Mouse (Mus musculus) left cerebral cortex, postnatal 10 days (tissue): Measurements from ENCODE around the gene Tgfbi. TPM values are rescaled to one million over a fixed set of nuclear protein-coding genes. Genes with fewer than 3 reads are reported as not detected.

ENCODE experiments used
- DNase-seq, 2 experiments: peaks; one replicate each; pipeline ENCODE4 v3.0.0; 2021 to 2022; ENCODE audit warnings: low spot score in 2 of 2, mixed read lengths in 1 of 2; ENCODE audit errors: extremely low spot score in 1 of 2
- intact Hi-C: fragments of 180-260 bp; cut with DNase I; formaldehyde crosslinking; loops from one replicate; pipeline ENCODE4 v1.15.1; 2025
- total RNA-seq, 2 experiments: library from RNA; stranded (reverse); gene quantifications; 2 replicates each; pipeline ENCODE4 v1.2.3; 2021

Gene Tgfbi
- total RNA-seq, 2 experiments from 2014 or later, result 3.5 to 4.0 TPM

DNA sequence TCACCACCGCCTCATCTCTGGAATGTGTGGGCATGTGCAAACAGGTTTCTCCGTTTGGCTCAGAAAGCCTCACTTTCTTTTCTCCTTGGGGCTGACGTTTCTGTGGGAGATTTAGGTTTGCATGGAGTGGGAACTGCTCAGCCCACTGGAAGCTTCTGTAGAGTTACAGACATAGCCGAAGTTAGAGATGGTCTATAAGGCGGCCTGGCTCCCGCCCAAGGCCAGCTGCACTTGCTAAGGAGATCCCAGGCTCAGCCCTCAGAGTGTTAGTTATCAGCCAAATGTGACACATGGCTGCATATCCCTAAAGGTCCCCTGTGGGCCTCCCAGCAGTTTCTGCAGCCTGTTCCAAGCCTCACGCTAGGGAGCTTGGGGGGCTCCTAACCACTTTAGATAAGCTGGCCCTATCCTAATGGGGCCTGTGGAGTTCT is 15.3 kb upstream of the Tgfbi start:
- intact Hi-C loops, result no loop called here
- DNase-seq, result no peak

DNA sequence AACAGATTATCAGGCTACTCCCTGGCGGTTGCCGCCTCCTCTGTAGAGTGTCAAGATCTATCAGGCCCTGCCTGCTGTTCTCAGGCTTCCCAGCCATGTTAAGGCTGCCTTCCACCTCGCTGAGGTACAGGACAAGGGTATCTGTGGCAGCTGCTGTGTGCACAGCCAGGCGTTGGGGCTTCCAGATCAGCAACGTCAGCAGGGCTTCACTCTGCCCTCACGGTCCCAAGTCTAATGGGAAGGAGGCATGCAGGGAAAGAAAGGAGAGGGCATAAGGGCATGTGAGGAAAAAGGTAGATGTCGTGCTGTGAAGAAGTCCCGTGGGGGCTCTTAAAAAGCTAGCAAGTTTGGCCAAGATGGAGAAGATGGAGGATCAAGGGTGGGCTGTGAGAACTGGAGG is 14.1 kb upstream of the Tgfbi start:
- intact Hi-C loops, result no loop called here
- DNase-seq, result no peak

DNA sequence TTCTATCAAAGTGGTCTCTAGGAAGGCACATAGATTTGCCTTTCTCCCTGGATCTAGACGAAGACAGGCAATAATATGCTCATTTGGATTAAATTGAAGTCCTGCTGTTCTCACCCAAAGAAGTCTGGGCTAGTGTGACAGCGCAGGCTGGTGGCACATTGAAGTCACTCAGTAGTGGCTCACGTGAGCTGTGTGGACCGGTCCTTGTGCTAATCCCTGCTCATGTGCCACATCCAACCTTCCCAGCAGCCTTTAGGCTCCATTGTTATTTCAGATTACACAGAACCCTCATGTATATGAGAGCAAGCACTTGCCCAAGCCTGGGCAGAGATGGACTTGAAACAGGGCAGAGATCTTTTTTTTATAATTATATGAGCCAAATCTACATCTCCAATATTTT is 12.0 kb upstream of the Tgfbi start:
- DNase-seq, result no peak
- intact Hi-C loops, result no loop called here

DNA sequence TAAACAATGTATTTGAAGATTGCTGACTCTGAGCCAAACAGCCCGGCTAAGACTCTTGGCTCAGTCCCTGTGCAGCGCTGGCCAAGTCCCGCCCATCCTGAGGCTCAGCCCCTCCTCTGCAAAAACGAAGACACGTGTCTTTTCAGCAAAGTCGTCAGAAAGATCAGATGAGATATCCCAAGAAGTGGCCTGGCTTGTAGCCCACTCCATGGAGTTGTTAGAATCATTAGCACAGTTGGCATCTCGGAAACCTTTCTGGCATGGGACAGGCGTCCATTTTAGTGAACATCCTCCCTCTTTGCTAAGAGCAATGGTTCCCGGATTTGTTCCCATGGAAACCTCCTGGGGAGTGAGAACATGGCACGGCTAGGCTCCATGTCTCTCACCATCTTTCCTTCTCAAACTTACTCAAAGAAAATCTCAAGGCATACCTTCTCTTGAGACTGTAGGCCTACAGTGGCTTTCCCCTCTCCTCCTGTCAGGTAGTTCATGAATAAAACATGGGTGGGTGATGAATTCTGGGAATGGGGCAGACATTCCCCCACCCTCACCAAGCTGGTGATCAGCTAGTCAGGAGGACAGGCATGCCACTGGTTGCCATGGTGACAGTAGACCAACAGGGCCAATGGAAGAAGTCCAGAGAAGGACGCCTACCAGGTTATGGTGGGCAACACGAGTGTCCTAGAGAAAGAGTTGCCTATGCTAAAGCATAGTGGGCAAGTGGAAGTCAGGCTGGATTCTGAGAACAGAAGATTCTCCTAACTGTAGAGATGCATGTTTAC is 11.3 kb upstream of the Tgfbi start:
- intact Hi-C loops, result no loop called here

DNA sequence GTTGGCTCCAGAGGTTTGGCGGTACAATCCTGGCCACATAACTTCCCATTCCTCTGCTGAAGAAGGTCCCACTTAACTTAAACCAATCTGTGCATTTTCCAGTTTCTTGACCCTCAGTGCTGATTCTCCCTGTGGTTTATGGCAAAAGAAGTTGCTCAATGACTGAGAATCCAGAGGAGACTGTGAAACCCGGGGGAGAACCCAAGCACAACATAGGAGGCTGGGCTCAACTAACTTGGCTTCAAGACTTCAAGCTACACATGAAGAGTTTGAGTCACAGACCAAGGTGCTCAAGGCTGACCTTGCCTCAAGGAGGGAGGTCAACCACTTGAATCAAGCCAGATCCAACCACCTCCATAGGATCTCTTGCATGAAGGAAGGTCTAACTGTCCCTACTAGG is 9.8 kb upstream of the Tgfbi start:
- intact Hi-C loops, result no loop called here
- no peak for DNase-seq

More for the DNA sequence above, 11.3 kb upstream of the Tgfbi start:
- DNase-seq, result peak; percentile 24 to 71

DNA sequence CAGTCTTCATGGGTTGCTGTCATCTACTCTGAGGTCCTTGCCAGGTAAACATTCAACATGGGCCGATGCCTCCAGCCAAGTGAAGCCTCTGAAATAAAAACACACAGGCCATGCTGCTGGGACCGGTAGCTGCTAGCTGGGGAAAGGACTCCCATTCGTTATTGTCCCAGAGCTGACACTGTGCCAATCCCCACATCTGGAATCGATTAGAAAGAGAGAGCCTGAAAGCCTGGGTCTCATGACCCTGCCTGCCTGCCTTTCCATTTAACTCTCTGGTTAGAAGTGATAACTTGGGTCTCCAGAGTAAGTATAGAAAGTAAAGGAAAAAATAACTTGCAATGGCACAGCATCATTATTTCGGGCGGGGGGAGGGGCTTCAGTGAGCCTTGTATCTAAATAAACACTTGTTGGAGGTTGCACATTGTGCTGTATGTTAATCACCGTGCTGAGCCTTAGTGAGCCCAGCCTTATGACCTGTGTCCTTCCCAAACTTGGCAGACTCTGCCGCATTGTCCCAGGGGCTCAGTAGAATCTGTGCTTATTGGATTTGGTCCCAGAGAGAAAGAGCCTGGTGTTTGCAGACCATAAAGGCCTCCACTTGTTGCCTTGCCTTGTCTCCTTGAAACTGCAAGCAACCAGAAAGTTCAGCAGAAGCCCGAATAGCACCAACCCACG is 9.0 kb upstream of the Tgfbi start:
- peak in 1 of 2 experiments; percentile 76 for DNase-seq
- intact Hi-C loops, result no loop called here

DNA sequence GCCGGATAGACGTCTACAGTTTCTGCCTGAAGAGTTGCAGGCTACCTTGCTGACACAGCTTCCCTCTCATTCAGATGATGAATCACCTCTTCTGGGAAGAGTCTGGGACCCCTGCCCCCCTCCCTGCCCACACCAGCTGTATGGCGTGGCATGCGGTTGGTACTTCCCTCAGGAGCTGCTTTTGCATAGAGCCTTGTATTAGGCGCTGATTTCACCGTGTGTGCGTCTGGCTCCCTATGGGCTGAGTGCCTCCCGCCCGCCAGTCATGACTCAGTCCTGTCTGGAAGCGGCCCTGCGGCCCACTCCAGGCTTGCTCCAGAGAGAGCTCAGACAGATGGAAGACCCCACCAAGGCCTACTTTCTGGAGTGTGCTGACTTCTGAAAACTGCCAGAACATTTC is 8.1 kb upstream of the Tgfbi start:
- intact Hi-C loops, result no loop called here
- no peak for DNase-seq

DNA sequence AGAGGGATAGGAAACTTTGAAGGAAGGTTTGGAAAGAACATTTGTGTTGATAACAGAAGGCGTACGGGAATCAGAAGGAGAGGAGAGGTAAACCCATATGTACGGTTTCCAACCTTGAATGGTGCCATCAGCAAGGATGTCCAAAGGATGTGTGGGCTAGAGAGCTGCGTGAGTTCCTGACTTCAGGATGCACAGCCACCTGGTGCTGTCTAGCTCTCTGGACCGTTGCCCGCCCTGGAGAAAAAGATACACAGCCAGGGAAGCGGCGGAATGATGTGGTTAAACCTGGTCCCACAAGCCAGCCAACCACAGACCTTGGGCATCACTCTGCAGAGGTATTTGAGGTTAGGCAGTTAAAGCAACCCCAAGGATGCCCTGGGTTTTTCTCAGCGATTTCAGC is 3.8 kb upstream of the Tgfbi start:
- intact Hi-C loops, result no loop called here

DNA sequence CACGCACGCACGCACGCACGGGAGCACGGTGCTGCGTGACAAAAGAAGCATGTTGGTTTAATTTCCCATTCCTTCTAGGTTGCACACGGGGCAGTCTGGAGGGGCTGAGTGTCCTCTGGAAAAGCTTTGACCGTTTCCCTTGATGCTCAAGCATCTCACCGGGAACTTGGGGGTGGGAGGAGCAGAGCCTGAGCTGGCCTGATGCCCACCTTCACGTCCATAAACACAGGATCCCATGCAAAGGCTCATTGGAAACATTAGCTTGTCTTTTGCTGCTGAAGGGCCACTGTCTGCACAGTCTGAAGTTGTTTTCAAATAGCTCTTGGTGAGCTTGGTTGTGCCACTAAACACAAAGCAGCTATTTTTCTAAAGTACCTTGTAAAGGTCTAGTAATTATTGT is 2.6 kb upstream of the Tgfbi start:
- intact Hi-C loops, result no loop called here

More for the DNA sequence above, 3.8 kb upstream of the Tgfbi start:
- DNase-seq, result no peak

DNA sequence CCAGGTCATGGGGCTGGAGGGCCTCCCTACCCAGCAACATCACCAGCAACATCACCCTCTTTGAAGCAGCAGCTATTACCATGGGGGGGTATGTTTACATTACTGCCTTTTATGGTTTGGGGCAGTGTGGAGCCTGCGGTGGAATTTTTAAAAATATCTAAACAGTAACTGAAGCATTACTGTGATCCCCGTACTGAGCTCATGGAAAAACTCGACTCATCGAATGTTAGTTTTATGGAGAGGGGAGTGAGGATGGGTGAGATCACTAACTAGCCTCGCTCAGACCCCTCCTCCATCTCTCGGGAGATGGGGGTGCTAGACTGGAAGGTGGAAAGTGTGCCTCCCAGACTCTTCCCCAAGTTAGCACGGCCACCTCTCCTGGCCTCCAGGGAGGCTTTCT is 2.1 kb upstream of the Tgfbi start:
- no peak for DNase-seq
- intact Hi-C loops, result no loop called here

More for the DNA sequence above, 2.6 kb upstream of the Tgfbi start:
- DNase-seq, result no peak

DNA sequence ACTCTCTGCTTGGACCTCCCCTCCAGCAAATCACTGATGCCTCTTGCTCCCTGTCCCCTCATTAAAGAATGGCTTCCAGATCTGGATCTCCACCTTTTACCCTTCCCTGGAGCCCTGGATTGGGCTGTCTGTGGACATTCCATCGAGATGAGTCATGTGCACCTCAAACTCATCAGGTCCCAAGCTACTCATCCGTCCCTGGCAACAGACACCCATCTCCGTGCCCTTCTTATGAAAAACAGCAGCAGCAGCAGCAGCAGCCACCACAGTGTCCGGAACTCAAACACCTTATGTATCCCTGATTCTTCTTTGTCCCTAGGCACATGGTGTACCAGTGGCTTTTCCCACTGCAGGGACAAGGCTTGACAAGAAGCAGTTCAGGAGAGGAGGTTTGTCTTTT is 1.5 kb upstream of the Tgfbi start:
- DNase-seq, result no peak
- intact Hi-C loops, result no loop called here

DNA sequence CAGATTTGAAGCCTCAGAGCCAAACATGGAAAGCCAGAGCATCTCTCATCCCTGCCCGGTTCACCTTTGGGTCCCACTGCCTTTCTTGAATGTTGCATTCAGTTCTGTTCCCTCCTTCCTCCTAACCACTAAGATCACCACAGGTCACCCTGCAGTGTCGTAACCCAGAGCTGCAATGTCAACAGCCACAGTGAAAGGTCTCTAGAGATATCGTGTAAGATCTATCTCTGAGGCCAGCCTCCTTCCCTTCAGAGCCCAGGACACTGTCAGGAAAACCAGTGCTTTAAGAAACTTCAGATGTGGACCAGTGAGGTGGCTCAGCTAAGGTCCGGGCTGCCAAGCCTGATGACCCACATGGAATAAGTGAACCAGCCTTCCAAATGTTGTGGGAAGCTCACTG is 1.8 kb downstream of the Tgfbi start:
- DNase-seq, result no peak
- intact Hi-C loops, result no loop called here

DNA sequence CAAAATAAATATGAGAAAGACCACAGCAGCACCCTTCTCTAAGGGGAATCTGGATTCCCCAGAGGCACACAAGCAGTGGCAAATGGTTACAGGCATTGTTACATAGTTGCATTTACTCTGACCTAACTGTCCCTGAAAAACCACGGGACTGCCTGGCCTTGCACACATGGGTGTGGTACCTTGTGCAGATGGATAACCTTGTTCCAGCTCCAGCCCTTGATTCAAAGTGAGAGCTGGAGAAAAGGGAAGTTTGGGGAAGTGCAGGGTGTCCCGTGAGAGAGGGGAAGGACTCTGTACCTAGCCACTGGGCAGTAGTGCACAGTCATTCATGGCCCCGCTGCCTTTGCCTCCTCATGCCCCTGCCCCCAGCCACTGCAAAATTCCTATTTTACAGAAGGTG is 2.4 kb downstream of the Tgfbi start:
- intact Hi-C loops, result no loop called here
- no peak for DNase-seq

DNA sequence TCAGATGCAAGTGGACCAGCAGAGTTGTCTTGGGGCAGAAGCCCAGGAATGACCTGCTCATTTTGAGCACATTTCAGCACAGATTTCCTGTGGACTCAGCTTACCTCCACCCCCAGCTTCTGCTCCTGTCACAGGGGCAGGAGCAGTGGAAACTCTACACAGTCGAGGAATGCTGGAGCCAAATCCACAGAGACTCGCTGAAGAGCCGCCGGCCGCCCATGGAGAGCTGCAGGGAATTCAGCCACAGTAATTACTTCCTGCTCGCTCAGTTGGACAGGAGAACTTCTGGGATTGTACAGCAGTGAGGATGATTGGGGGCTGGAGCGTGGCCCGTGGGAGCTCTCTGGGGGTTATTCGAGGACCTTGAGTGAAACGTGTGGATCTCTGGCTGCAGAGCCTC is 3.0 kb downstream of the Tgfbi start:
- peak in 1 of 2 experiments; percentile 52 for DNase-seq
- intact Hi-C loops, result no loop called here

DNA sequence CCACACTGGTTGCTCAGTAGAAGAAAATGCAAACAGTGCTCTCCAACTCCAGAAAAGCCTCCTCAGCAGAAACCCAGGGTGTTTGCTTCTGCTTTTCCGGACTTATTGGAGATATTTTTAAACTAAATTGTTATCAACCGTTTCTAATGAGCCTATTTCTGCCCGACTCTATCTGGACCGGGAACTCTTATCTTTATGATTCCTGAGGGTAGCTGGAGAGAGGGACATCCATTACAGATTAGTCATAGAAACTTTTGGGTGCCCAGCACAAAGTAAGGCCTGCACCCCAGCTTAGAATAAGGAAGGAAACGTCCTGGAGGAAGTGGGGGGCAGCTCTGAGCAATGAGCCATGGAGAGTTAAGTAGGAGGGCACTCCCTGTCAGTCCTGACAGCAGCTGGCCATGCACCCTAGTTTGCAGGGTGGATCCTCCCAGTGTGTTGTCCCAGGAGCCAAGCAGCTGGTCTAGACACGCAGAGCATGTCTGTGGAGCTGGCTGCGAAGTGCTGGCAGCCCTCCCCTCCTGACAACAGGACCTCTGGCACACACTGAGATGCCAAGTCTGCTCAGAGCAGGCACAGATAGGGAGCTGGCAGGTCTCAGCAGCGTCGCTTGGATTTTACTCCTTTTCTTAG is 4.2 kb downstream of the Tgfbi start:
- intact Hi-C loops, result no loop called here
- DNase-seq, result peak; percentile 52 to 58

DNA sequence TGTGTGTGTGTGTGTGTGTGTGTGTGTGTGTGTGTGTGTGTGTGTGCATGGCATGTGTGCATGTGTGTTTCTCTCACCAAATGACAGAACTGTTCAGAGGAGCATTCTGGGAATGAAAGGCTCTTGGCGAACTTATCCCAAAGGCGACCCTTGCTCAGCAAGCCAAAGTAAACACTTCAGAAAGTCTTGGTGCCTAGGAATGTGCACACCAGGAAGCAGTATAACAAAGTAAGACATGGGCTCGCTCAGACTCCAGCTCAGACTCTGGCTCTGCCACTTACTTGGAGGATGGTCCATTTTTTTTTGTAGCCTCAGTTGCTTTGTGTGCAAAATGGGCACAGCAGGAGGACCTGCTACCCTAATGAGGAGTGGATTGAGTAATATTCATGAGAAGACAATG is 5.4 kb downstream of the Tgfbi start:
- intact Hi-C loops, result no loop called here
- DNase-seq, result no peak

DNA sequence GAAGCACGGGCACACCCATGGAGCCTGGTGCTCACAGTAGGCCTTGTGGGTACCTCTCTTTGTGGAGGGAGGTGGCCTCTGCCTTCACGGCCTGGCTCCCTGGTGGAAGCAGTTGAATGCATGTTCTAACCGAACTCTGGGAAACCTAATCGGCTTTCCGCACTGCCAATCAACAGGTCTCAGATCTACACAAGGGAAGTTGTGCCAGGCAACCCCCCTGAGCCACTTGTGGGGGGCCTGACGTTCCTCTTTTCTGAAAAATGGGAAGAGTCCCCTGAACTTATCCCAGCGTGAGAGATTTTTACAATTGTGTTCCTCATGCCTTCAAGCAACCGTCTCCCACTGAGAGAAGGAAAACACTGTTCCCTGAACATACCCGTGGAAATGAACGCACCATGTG is 5.9 kb downstream of the Tgfbi start:
- DNase-seq, result no peak
- intact Hi-C loops, result no loop called here

DNA sequence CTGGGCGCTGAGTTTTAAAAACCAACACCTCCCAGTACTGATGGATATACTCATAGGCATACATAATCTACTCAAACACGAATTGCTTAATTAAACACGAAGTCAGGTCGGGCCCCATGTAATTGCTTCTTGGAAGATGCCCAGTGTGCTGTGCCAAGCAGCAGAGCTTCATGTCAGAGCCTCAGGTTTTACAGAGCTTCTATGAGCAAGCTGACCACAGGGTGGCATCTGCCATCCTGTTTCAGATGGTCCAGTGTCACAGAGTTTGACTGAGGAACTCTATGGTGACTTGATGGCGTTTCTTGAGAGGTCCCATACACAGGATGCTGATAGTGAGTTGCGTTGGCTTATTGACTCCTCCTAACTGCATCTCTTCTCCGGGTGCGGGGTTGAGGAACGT is 6.5 kb downstream of the Tgfbi start:
- intact Hi-C loops, result no loop called here

DNA sequence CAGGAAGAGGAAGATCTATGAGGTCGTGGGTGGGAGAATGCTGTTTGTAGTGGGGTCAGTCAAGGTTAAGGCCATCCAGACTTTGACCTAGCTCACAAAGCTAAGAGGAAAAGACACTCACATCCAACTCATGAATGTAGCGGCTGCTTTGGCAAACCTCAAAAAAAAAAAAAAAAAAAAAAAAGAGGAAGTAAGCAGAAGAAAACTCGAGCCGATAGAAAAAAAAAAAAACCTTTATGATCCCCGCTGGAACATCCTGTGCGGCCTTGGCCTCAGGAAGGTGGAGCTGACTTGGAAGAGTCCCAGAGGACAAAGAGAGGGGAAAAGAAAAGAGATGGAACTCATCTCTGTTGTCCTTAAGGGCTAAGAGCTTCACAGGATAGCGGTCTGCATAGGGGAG is 7.1 kb downstream of the Tgfbi start:
- intact Hi-C loops, result no loop called here

More for the DNA sequence above, 6.5 kb downstream of the Tgfbi start:
- no peak for DNase-seq

DNA sequence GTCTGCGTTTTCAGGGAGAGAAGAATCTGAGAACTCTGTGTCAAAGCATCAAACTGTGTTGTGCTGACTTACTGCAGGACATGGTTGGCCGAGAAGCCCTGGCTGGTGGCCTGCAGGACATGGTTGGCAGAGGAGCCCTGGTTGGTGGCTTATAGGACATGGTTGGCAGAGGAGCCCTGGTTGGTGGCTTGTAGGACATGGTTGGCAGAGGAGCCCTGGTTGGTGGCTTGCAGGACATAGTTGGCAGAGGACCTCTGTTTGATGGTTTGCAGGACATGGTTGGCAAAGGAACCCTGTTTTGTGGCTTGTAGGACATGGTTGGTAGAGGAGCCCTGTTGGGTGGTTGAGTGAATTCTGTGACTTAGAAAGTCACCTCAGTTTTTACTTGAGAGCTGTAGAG is 7.9 kb downstream of the Tgfbi start:
- DNase-seq, result no peak
- intact Hi-C loops, result no loop called here

More for the DNA sequence above, 7.1 kb downstream of the Tgfbi start:
- DNase-seq, result no peak
